Mouse (Mus musculus): ENCODE data around the gene Pmvk. TPM values are rescaled to one million over a fixed set of nuclear protein-coding genes. Genes with fewer than 3 reads are reported as not detected.

The Pmvk gene
- polyA plus RNA-seq, 1 experiment from 2014 or later, result 84.4 TPM

- WGBS, result 89% methylated on average over 5 of the region's 5 CpGs
- no peak overlapping the region for H3K9ac ChIP-seq (ENCODE audit: low read length)
- DNase-seq (ENCODE audit: low spot score) (no peak), ATAC-seq (no peak)
- H3K27ac ChIP-seq (ENCODE audit: low read depth, low read length), result no peak overlapping the region
- no peaks in the 10 kb centered on the region for H3K27me3 ChIP-seq (replicated peaks; ENCODE audit: control insufficient read depth, insufficient read depth, low read length)
- no peak overlapping the region for H3K4me2 ChIP-seq (ENCODE audit: low read length)
- H3K9me3 ChIP-seq (replicated peaks; ENCODE audit: control insufficient read depth, low read length), result no peaks in the 10 kb centered on the region
- H3K36me3 ChIP-seq (ENCODE audit: control insufficient read depth, insufficient read depth, low read length), result no peaks in the 10 kb centered on the region
- H3K4me3 ChIP-seq (ENCODE audit: low read depth, low read length), result no peak overlapping the region
- no peaks in the 10 kb centered on the region for H3K4me1 ChIP-seq (ENCODE audit: control insufficient read depth, insufficient read depth, low read length)
These were observed 27.9 kb downstream of the Pmvk start for GRCm38 (mm10) chr3:89482249-89482648.

DNA sequence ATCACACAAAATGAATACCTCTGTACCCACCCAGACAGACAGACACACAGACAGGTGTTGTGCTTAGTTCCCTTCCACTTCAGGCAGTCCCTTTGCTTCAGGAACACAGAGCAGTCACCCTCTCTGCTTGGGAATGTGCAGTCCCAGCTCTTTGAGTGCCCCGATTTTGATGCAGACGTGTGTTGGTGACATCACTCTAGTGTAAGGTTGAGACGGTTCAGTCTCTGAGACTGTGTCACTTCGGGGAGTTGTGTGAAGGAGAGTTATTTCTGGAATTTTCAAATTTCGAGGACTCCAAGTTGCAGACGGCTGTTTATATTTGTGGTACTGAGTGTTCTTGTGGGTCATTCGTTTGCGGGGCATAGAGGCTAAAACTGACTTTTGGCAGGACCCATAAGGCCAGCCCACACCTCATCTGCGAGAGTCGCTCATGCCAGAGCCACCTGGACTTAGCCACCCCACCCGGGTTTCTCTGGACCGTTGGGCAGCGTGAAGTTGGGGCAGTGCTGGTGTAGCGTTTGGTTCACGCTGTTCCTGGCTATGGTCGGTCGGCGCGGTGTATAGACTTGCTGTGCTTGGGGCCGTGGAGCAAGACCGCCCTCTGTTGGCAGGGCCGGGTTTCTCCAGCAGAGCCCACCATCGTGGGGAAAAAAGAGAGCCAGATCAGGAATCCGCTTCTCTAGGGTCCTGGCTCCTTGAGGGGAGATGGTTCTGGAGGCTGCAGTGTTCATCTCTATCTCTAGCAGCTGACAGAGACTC is 30.6 kb downstream of the Pmvk start:
- DNase-seq (ENCODE audit: low spot score) (peak; percentile 71), ATAC-seq (peak; percentile 82)
- Histone ChIP-seq H3K4me1 (ENCODE audit: control insufficient read depth, insufficient read depth, low read length) (no peaks in the 10 kb centered on the region), H3K27ac (ENCODE audit: low read depth, low read length) (no peak overlapping the region), H3K4me3 (ENCODE audit: low read depth, low read length) (no peak overlapping the region), H3K9me3 (replicated peaks; ENCODE audit: control insufficient read depth, low read length) (no peaks in the 10 kb centered on the region), H3K27me3 (replicated peaks; ENCODE audit: control insufficient read depth, insufficient read depth, low read length) (no peaks in the 10 kb centered on the region), H3K4me2 (ENCODE audit: low read length) (no peak overlapping the region), H3K36me3 (ENCODE audit: control insufficient read depth, insufficient read depth, low read length) (no peaks in the 10 kb centered on the region), H3K9ac (ENCODE audit: low read length) (no peak overlapping the region)
- WGBS, result 23% methylated on average over 24 of the region's 24 CpGs

DNA sequence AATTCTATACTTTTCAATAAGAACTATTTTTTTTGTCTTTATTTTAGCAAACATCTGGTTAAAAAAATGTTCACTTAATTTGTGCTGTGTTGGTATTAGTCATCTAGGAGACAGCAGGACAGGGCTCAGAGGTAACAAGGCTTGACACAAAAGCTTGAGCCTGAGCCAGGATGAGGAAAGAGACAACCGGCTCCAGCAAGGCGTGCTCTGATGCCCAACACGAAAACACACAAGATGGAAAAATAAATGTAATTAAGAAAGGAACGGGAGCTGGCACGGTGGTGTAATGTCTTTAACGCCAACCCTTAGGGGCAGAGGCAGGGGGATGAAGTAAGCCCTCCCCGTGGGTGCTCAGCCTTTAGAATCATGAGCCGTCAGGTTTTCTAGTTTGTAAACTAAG is 31.8 kb downstream of the Pmvk start:
- Histone ChIP-seq H3K9me3 (replicated peaks; ENCODE audit: control insufficient read depth, low read length) (no peaks in the 10 kb centered on the region), H3K27ac (ENCODE audit: low read depth, low read length) (no peak overlapping the region), H3K4me1 (ENCODE audit: control insufficient read depth, insufficient read depth, low read length) (no peaks in the 10 kb centered on the region), H3K36me3 (ENCODE audit: control insufficient read depth, insufficient read depth, low read length) (no peaks in the 10 kb centered on the region), H3K4me3 (ENCODE audit: low read depth, low read length) (no peak overlapping the region), H3K4me2 (ENCODE audit: low read length) (no peak overlapping the region), H3K9ac (ENCODE audit: low read length) (no peak overlapping the region), H3K27me3 (replicated peaks; ENCODE audit: control insufficient read depth, insufficient read depth, low read length) (no peaks in the 10 kb centered on the region)
- ATAC-seq (no peak), DNase-seq (ENCODE audit: low spot score) (no peak)
- WGBS, result 65% methylated on average over 8 of the region's 8 CpGs

GRCm38 (mm10) chr3:89486916-89487702 is 32.8 kb downstream of the Pmvk start:
- Histone ChIP-seq H3K9ac (ENCODE audit: low read length) (no peak overlapping the region), H3K27me3 (replicated peaks; ENCODE audit: control insufficient read depth, insufficient read depth, low read length) (no peaks in the 10 kb centered on the region), H3K4me1 (ENCODE audit: control insufficient read depth, insufficient read depth, low read length) (no peaks in the 10 kb centered on the region), H3K9me3 (replicated peaks; ENCODE audit: control insufficient read depth, low read length) (no peaks in the 10 kb centered on the region), H3K4me3 (ENCODE audit: low read depth, low read length) (no peak overlapping the region), H3K4me2 (ENCODE audit: low read length) (no peak overlapping the region), H3K36me3 (ENCODE audit: control insufficient read depth, insufficient read depth, low read length) (no peaks in the 10 kb centered on the region), H3K27ac (ENCODE audit: low read depth, low read length) (no peak overlapping the region)
- DNase-seq (ENCODE audit: low spot score) (no peak), ATAC-seq (no peak)
- WGBS, result 61% methylated on average over 20 of the region's 20 CpGs

- no peak for ATAC-seq
- 82% methylated on average over 3 of the region's 3 CpGs for WGBS
- H3K4me3 ChIP-seq (ENCODE audit: low read depth, low read length), result no peak overlapping the region
These were observed 36.4 kb downstream of the Pmvk start for GRCm38 (mm10) chr3:89490790-89491189.

DNA sequence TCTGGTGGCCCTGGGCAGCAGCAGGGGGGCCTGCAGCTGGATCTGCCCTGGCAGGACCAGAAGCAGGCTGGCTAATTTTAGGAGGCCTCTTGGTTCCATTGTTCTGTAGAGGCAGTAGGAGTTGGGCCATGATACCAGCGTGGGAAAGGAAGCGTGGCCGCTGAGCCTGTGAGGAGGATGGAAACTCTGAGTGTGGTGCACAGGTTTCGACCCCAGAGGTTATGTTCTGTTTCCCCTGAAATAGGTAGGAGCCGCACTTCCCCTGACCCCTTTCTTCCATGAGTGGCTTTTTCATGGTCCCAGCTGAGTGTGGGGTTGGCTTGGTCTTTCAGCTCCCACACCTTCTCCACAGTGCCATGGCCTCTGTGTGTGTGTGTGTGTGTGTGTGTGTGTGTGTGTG is 37.2 kb downstream of the Pmvk start:
- H3K4me1 ChIP-seq (ENCODE audit: control insufficient read depth, insufficient read depth, low read length), result no peaks in the 10 kb centered on the region
- H3K9me3 ChIP-seq (replicated peaks; ENCODE audit: control insufficient read depth, low read length), result no peaks in the 10 kb centered on the region
- H3K27ac ChIP-seq (ENCODE audit: low read depth, low read length), result no peak overlapping the region
- H3K9ac ChIP-seq (ENCODE audit: low read length), result no peak overlapping the region
- no peak for DNase-seq (ENCODE audit: low spot score)
- no peak overlapping the region for H3K4me3 ChIP-seq (ENCODE audit: low read depth, low read length)
- no peaks in the 10 kb centered on the region for H3K36me3 ChIP-seq (ENCODE audit: control insufficient read depth, insufficient read depth, low read length)
- WGBS, result 87% methylated on average over 5 of the region's 5 CpGs
- no peaks in the 10 kb centered on the region for H3K27me3 ChIP-seq (replicated peaks; ENCODE audit: control insufficient read depth, insufficient read depth, low read length)
- ATAC-seq, result no peak
- H3K4me2 ChIP-seq (ENCODE audit: low read length), result no peak overlapping the region

More at GRCm38 (mm10) chr3:89490790-89491189, 36.4 kb downstream of the Pmvk start:
- Histone ChIP-seq H3K27ac (ENCODE audit: low read depth, low read length) (no peak overlapping the region), H3K36me3 (ENCODE audit: control insufficient read depth, insufficient read depth, low read length) (no peaks in the 10 kb centered on the region), H3K4me1 (ENCODE audit: control insufficient read depth, insufficient read depth, low read length) (no peaks in the 10 kb centered on the region), H3K9me3 (replicated peaks; ENCODE audit: control insufficient read depth, low read length) (no peaks in the 10 kb centered on the region), H3K9ac (ENCODE audit: low read length) (no peak overlapping the region), H3K27me3 (replicated peaks; ENCODE audit: control insufficient read depth, insufficient read depth, low read length) (no peaks in the 10 kb centered on the region), H3K4me2 (ENCODE audit: low read length) (no peak overlapping the region)
- no peak for DNase-seq (ENCODE audit: low spot score)

DNA sequence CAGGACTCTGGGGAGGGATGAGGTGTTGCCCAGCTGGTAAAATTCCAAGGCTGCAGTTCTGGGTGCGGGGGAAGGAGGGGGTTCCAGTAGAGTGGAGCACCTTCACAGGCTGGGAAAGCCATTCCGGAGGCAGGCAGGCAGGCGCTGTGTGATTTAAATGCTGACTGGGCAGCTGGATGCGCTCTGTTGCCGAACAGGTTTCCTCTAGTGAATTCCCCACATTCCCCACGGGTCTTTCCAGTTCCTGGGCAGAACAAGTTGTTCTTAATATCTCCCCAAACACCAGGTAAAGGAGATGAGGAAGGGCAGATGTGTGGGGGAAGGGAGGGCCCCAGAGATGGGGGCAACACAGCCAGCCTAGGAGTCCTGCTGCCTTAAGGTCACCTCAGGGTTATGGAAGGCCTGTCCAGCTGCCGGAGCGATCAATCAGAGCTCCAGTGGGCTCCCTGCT is 38.4 kb downstream of the Pmvk start:
- DNase-seq (ENCODE audit: low spot score) (no peak), ATAC-seq (no peak)
- Histone ChIP-seq H3K36me3 (ENCODE audit: control insufficient read depth, insufficient read depth, low read length) (no peaks in the 10 kb centered on the region), H3K27ac (ENCODE audit: low read depth, low read length) (no peak overlapping the region), H3K4me3 (ENCODE audit: low read depth, low read length) (no peak overlapping the region), H3K4me2 (ENCODE audit: low read length) (no peak overlapping the region), H3K9me3 (replicated peaks; ENCODE audit: control insufficient read depth, low read length) (no peaks in the 10 kb centered on the region), H3K9ac (ENCODE audit: low read length) (no peak overlapping the region; the same call in 1 of the 2 replicates), H3K4me1 (ENCODE audit: control insufficient read depth, insufficient read depth, low read length) (no peaks in the 10 kb centered on the region), H3K27me3 (replicated peaks; ENCODE audit: control insufficient read depth, insufficient read depth, low read length) (no peaks in the 10 kb centered on the region)
- WGBS, result 63% methylated on average over 8 of the region's 8 CpGs

DNA sequence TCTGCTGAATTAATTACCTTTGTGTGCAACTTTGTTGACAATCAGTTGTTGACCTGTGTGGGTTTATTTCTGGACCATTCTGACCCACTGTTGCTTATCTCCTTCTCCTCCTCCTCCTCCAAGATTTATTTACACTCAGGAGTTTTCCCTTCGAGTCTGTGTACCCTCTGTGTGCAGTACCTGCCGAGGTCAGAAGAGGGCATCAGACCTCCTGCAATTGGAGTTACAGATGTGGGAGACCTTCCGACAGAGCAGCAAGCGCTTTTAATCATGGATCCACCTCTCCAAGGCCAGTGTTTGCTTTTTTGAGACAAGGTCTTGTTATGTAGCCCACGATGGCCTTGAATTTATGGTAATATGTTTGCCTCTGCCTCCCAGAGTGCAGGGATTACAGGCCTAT is 40.3 kb downstream of the Pmvk start:
- 90% methylated on average over 5 of the region's 5 CpGs for WGBS
- Histone ChIP-seq H3K27me3 (replicated peaks; ENCODE audit: control insufficient read depth, insufficient read depth, low read length) (no peaks in the 10 kb centered on the region), H3K4me3 (ENCODE audit: low read depth, low read length) (no peak overlapping the region), H3K27ac (ENCODE audit: low read depth, low read length) (no peak overlapping the region), H3K9me3 (replicated peaks; ENCODE audit: control insufficient read depth, low read length) (no peaks in the 10 kb centered on the region), H3K36me3 (ENCODE audit: control insufficient read depth, insufficient read depth, low read length) (no peaks in the 10 kb centered on the region), H3K4me1 (ENCODE audit: control insufficient read depth, insufficient read depth, low read length) (no peaks in the 10 kb centered on the region), H3K4me2 (ENCODE audit: low read length) (no peak overlapping the region), H3K9ac (ENCODE audit: low read length) (no peak overlapping the region)
- no peak for DNase-seq (ENCODE audit: low spot score)
- no peak for ATAC-seq

GRCm38 (mm10) chr3:89496366-89496765 is 42.0 kb downstream of the Pmvk start:
- no peak for ATAC-seq
- H3K27ac ChIP-seq (ENCODE audit: low read depth, low read length), result no peak overlapping the region
- H3K9ac ChIP-seq (ENCODE audit: low read length), result no peak overlapping the region
- no peaks in the 10 kb centered on the region for H3K36me3 ChIP-seq (ENCODE audit: control insufficient read depth, insufficient read depth, low read length)
- H3K4me2 ChIP-seq (ENCODE audit: low read length), result no peak overlapping the region
- no peaks in the 10 kb centered on the region for H3K4me1 ChIP-seq (ENCODE audit: control insufficient read depth, insufficient read depth, low read length)
- H3K9me3 ChIP-seq (replicated peaks; ENCODE audit: control insufficient read depth, low read length), result no peaks in the 10 kb centered on the region
- WGBS, result 73% methylated on average over 3 of the region's 3 CpGs
- DNase-seq (ENCODE audit: low spot score), result no peak
- no peak overlapping the region for H3K4me3 ChIP-seq (ENCODE audit: low read depth, low read length)
- no peaks in the 10 kb centered on the region for H3K27me3 ChIP-seq (replicated peaks; ENCODE audit: control insufficient read depth, insufficient read depth, low read length)
